Mouse (Mus musculus): ENCODE data around the gene Rgs12. TPM values are rescaled to one million over a fixed set of nuclear protein-coding genes. Genes with fewer than 3 reads are reported as not detected.

Gene Rgs12
- 42.7 and 44.8 TPM in 2 replicates for polyA plus RNA-seq (2015; fragmentation: Nextera tagmentation; extraction: Ambion mirVana)

- Histone ChIP-seq H3K36me3 (peaks cover 3% of the 10 kb centered on the region; the same call in 1 of the 2 replicates), H3K27me3 (no peaks in the 10 kb centered on the region), H3K4me2 (peak within 1 kb of the TSS; percentile 76), H3K4me1 (replicated peaks) (peaks cover 35% of the 10 kb centered on the region), H3K9ac (peak within 1 kb of the TSS; percentile 86), H3K9me3 (no peaks in the 10 kb centered on the region), H3K4me3 (peak within 1 kb of the TSS; percentile 70), H3K27ac (replicated peaks) (peak within 1 kb of the TSS; percentile 89)
- peak; percentile 88 for ATAC-seq (ENCODE audit: low FRiP score, low read depth)
- under 1% methylated on average over 65 of the region's 84 CpGs for WGBS
Measured at GRCm38 (mm10) chr5:34948861-34949760, at the start of gene Rgs12. TSS of gene Rgs12 (plus strand) at chr5:34949445.

GRCm38 (mm10) chr5:34899787-34900469 is 49.3 kb upstream of the Rgs12 start:
- Histone ChIP-seq H3K9ac (no peak overlapping the region), H3K27ac (replicated peaks) (no peak overlapping the region), H3K4me1 (replicated peaks) (0 out of 2 replicates have a peak, but pooled peaks cover 4% of the 10 kb centered on the region), H3K9me3 (no peaks in the 10 kb centered on the region), H3K4me3 (no peak overlapping the region), H3K4me2 (no peak overlapping the region), H3K36me3 (peaks cover 78% of the 10 kb centered on the region), H3K27me3 (no peaks in the 10 kb centered on the region)
- ATAC-seq (ENCODE audit: low FRiP score, low read depth), result no peak; the same call in 1 of the 2 replicates
- WGBS, result 95% methylated on average over 6 of the region's 6 CpGs

GRCm38 (mm10) chr5:34902371-34902770 is 46.9 kb upstream of the Rgs12 start:
- H3K4me3 ChIP-seq, result no peak overlapping the region
- H3K9me3 ChIP-seq, result no peaks in the 10 kb centered on the region
- H3K27ac ChIP-seq (replicated peaks), result no peak overlapping the region
- no peak for ATAC-seq (ENCODE audit: low FRiP score, low read depth)
- H3K4me2 ChIP-seq, result no peak overlapping the region
- 0 out of 2 replicates have a peak, but pooled peaks cover 4% of the 10 kb centered on the region for H3K4me1 ChIP-seq (replicated peaks)
- H3K36me3 ChIP-seq, result peaks cover 85% of the 10 kb centered on the region
- H3K27me3 ChIP-seq, result no peaks in the 10 kb centered on the region
- H3K9ac ChIP-seq, result no peak overlapping the region

GRCm38 (mm10) chr5:34902811-34903385 is 46.3 kb upstream of the Rgs12 start:
- no peak overlapping the region for H3K9ac ChIP-seq
- 67% methylated on average over 5 of the region's 5 CpGs for WGBS
- ATAC-seq (ENCODE audit: low FRiP score, low read depth), result peak; percentile 73; the same call in 1 of the 2 replicates
- no peaks in the 10 kb centered on the region for H3K9me3 ChIP-seq
- H3K27me3 ChIP-seq, result no peaks in the 10 kb centered on the region
- H3K36me3 ChIP-seq, result peaks cover 84% of the 10 kb centered on the region
- H3K4me2 ChIP-seq, result no peak overlapping the region
- 0 out of 2 replicates have a peak, but pooled peaks cover 4% of the 10 kb centered on the region for H3K4me1 ChIP-seq (replicated peaks)
- H3K27ac ChIP-seq (replicated peaks), result no peak overlapping the region
- no peak overlapping the region for H3K4me3 ChIP-seq

- no peak overlapping the region for H3K4me3 ChIP-seq
- peaks cover 81% of the 10 kb centered on the region for H3K36me3 ChIP-seq
- no peak for ATAC-seq (ENCODE audit: low FRiP score, low read depth)
- no peak overlapping the region for H3K9ac ChIP-seq
- no peaks in the 10 kb centered on the region for H3K9me3 ChIP-seq
- 0 out of 2 replicates have a peak, but pooled peaks cover 4% of the 10 kb centered on the region for H3K4me1 ChIP-seq (replicated peaks)
- H3K27me3 ChIP-seq, result no peaks in the 10 kb centered on the region
- no peak overlapping the region for H3K4me2 ChIP-seq
- H3K27ac ChIP-seq (replicated peaks), result no peak overlapping the region
Measured at GRCm38 (mm10) chr5:34904412-34904811, 44.8 kb upstream of the Rgs12 start.

GRCm38 (mm10) chr5:34907230-34907629 is 42.0 kb upstream of the Rgs12 start:
- Histone ChIP-seq H3K4me1 (replicated peaks) (0 out of 2 replicates have a peak, but pooled peaks cover 4% of the 10 kb centered on the region), H3K4me3 (no peak overlapping the region), H3K9ac (no peak overlapping the region), H3K27me3 (no peaks in the 10 kb centered on the region), H3K27ac (replicated peaks) (no peak overlapping the region), H3K4me2 (no peak overlapping the region), H3K9me3 (no peaks in the 10 kb centered on the region), H3K36me3 (peaks cover 65% of the 10 kb centered on the region)
- ATAC-seq (ENCODE audit: low FRiP score, low read depth), result 0 out of 2 replicates have a peak, but pooled peaks have one; percentile 23
- WGBS, result 85% methylated on average over 4 of the region's 4 CpGs

- H3K27me3 ChIP-seq, result no peaks in the 10 kb centered on the region
- no peaks in the 10 kb centered on the region for H3K9me3 ChIP-seq
- no peak for ATAC-seq (ENCODE audit: low FRiP score, low read depth)
- H3K4me1 ChIP-seq (replicated peaks), result 0 out of 2 replicates have a peak, but pooled peaks cover under 1% of the 10 kb centered on the region
- peaks cover 57% of the 10 kb centered on the region for H3K36me3 ChIP-seq
- H3K4me2 ChIP-seq, result no peak within 1 kb of the TSS
- H3K4me3 ChIP-seq, result no peak within 1 kb of the TSS
- H3K9ac ChIP-seq, result no peak within 1 kb of the TSS
- 84% methylated on average over 6 of the region's 6 CpGs for WGBS
- H3K27ac ChIP-seq (replicated peaks), result no peak within 1 kb of the TSS
Measured at GRCm38 (mm10) chr5:34907910-34908725, 41.1 kb upstream of the Rgs12 start, which contains the start of gene Msantd1. TSS of gene Msantd1 (plus strand) at chr5:34908012.

GRCm38 (mm10) chr5:34908726-34909633 is 40.3 kb upstream of the Rgs12 start:
- H3K9ac ChIP-seq, result no peak overlapping the region
- H3K36me3 ChIP-seq, result peaks cover 52% of the 10 kb centered on the region
- no peaks in the 10 kb centered on the region for H3K27me3 ChIP-seq
- H3K4me1 ChIP-seq (replicated peaks), result no peaks in the 10 kb centered on the region
- H3K4me2 ChIP-seq, result no peak overlapping the region
- 77% methylated on average over 9 of the region's 9 CpGs for WGBS
- no peak for ATAC-seq (ENCODE audit: low FRiP score, low read depth)
- no peak overlapping the region for H3K27ac ChIP-seq (replicated peaks)
- H3K9me3 ChIP-seq, result no peaks in the 10 kb centered on the region
- H3K4me3 ChIP-seq, result no peak overlapping the region

- H3K27ac ChIP-seq (replicated peaks), result no peak overlapping the region
- no peaks in the 10 kb centered on the region for H3K27me3 ChIP-seq
- WGBS, result 100% methylated on average over 1 of the region's 1 CpGs
- H3K36me3 ChIP-seq, result peaks cover 43% of the 10 kb centered on the region
- no peak for ATAC-seq (ENCODE audit: low FRiP score, low read depth)
- H3K4me1 ChIP-seq (replicated peaks), result no peaks in the 10 kb centered on the region
- no peak overlapping the region for H3K9ac ChIP-seq
- H3K4me2 ChIP-seq, result no peak overlapping the region
- no peak overlapping the region for H3K4me3 ChIP-seq
- H3K9me3 ChIP-seq, result no peaks in the 10 kb centered on the region
Measured at GRCm38 (mm10) chr5:34909634-34910503, 39.4 kb upstream of the Rgs12 start.

- Histone ChIP-seq H3K9me3 (no peaks in the 10 kb centered on the region), H3K9ac (no peak overlapping the region), H3K4me2 (no peak overlapping the region), H3K36me3 (peaks cover 38% of the 10 kb centered on the region), H3K4me1 (replicated peaks) (no peaks in the 10 kb centered on the region), H3K4me3 (no peak overlapping the region), H3K27ac (replicated peaks) (no peak overlapping the region), H3K27me3 (no peaks in the 10 kb centered on the region)
- WGBS, result 84% methylated on average over 4 of the region's 4 CpGs
- no peak for ATAC-seq (ENCODE audit: low FRiP score, low read depth)
Measured at GRCm38 (mm10) chr5:34910504-34910815, 38.8 kb upstream of the Rgs12 start.
